Mouse (Mus musculus) A20 (cell line): ENCODE measurements around the gene Rps6ka3.

Experiments
- DNase-seq: peaks from one replicate; pipeline ENCODE4 v3.0.0-alpha.2; 2011; ENCODE audit warnings: low read depth, low spot score

Rps6ka3 gene

DNA sequence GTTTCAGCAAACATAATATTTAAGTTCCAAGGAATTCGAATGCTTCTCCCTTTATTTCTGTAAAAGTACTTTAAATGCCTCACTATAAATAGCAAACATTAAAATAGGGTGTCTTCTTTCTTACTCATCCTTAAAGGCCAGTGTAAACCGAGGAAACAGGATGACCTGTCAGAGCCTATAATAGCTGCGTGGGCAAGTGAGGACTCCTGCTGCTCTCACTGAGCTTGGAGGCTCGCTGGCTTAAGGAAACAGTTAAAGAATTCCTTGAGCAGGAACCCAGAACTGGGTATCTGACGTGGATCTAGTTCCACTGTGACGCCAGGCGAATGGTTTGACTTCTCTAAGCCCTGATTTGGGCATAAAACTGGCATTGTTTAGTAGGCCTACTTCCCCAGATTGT is 105.2 kb downstream of the Rps6ka3 start:
- DNase-seq: no peak

DNA sequence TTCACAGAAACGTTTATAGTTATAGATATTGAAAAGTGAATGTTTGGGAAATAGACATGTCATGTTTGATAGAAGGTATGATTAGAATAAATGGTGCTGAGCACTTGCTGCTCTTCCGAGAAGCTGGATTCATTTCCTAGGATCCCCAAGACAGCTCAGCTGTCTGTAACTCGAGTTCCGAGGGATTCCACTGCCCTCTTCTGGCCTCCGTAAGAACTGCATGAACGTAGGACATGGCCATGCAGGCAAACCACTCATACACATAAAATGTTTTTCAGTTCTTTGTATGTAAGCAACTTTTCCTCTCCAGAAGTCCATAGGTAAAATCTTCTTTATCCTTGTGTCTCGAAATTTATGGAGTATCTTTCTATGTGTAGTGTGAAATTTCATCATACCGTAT is 111.2 kb downstream of the Rps6ka3 start:
- DNase-seq: peak; percentile 41

DNA sequence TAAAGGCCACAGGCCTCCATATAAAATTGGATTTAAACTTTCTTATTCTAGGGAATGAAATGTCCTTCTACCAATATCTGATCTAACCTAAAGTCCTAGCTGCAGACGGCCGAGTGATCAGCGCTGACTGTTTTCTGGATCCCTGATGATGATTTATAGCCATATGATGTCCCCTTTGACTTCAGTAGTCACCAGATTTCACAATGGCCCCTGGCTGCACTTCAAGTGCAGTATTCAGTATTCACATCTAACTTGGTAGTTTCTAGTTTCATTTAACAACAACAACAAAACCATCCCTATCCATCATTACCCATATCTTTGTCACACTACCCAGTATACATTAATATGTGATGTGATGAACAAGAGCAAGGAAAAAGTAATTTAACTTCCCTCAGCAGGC is 154.4 kb downstream of the Rps6ka3 start:
- DNase-seq: no peak

DNA sequence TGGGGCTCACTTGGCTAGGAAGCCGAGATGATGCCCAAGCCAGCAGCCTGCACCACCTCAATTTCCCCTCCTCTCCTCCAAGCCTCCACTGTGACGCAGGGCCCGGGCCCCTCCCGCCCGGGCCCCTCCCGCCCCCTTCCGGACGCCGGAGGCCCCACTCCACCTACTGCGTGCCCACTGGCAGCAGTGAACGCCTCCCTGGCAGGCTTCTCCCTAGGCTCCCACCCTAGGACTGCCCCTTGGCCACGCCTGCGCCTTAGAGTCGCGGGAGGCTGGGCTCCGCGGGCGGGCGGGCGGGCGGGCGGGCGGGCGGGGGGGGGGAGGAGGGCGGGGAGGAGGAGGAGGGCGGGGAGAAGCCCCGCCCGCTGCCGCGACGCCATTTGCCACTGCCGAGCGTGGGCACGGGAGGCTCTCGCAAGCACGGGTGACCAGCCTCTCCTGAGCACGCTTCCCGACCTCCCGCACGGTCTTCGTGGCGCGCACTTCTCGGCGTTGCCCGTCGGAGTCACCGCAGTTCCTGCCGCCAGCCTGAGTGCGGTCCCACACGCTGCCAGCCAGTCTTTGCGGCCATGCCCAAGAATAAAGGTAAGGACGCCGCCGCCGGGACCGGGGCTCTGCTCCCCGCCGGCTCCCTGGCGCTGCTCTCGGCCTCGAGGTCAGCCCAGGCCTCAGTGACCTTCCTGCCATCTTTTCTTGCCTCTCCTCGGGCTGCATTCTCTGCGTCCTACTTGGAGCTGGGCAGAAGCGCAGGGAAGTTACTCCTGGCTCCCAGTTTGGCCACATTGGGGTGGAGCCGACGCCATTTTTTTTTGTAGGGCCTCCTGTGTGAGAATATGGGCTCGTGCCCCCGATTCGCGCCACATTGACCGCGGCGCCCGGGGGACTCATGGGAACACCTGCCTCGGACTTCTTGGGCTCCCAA is 162.0 kb downstream of the Rps6ka3 start, which contains the start of gene Eif1ax:
Gene Eif1ax, plus strand, starts transcription at position 348 of the 922 bp plus-strand sequence.
- DNase-seq: peak; percentile 88

GRCm38 (mm10) chrX:159372753-159373144 is 162.6 kb downstream of the Rps6ka3 start:
- no peak for DNase-seq

DNA sequence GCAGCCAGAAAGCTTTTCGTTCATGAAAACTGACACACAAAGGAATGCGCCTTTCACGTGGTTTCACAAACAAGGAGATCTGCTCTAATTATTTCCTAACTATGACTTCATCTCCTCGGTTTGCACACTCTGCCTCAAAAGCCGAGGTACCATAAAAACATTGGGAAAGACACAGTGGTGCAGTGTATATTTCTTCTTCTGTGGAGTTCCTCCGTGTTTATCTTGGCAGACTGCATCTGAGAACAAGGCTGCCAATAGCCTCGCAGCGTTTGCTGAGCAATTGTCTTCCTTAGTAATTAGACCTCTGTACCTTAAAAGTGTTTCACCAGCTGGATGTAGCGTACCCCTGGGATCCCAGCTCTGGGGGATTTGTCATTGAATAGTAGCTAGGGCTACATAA is 177.0 kb downstream of the Rps6ka3 start:
- DNase-seq: no peak

DNA sequence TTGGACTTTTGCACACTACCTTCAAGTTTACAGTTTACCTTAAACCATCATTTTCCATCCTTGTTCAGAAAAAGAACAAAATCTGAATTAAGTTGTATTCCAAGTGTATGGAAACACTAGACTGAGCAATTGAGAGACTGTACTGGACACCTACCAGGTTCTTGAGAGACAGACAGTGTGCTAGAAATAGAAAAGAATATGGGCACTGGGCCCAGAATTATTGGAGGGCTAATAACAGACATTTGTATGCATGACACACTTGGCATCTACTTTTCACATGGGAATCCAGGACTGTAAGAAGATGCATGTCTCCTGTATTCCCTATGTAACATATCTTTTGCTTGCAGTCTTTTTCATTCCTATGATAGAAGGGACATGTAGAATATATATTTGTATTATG is 178.8 kb downstream of the Rps6ka3 start:
- DNase-seq: no peak

DNA sequence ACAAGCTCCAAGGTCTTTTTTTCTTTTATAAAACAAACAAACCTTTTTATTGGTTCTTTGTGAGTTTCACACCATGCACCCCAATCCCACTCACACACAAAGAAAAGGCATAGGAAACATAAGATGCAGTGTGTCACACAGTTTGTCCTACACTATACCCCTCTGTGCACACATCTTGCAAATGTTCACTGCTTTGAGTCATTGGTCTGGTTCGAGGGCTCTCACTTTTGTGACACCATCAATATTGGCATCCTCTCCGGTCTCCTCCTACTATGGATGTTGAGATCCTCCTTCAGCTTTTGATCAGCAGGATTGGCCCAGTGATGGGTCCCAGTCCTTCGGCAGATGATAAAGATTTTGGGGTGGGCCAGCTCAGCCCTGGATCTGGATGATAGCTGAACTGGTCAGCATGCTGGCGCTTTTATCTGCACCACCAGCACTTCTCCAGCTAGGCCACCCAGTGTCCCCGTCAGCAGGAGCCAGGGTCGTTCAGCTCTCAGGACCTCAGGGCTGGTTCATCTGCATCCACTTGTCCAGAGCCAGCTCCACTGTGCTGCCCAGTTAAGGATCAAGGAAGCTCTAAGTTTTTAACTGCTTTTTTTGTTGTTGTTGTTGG is 180.3 kb downstream of the Rps6ka3 start:
- DNase-seq: no peak

DNA sequence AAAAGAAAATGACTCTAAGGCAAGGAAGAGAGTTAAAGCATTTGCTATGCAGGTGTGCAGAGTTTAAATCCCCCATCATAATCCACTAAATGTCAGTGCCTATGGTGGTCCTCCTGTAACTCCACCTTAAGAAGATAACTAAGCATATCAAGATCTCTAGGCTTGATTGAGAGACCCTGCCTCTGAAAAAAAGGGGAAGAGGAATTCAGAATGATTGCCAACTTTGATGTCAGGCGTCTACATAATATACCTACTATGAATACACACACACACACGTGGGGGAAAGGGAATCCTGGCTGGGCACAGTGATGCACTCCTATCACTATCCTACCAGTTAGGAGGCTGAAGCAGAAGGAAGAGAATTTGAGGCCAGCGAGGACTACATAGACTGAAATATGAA is 181.1 kb downstream of the Rps6ka3 start:
- no peak for DNase-seq

GRCm38 (mm10) chrX:159409253-159409652 is 199.1 kb downstream of the Rps6ka3 start:
- peak; percentile 62 for DNase-seq

GRCm38 (mm10) chrX:159414130-159414828 is 204.2 kb downstream of the Rps6ka3 start, which contains the start of gene Map7d2:
Gene Map7d2, plus strand, starts transcription at chrX:159414572.
- DNase-seq: no peak

DNA sequence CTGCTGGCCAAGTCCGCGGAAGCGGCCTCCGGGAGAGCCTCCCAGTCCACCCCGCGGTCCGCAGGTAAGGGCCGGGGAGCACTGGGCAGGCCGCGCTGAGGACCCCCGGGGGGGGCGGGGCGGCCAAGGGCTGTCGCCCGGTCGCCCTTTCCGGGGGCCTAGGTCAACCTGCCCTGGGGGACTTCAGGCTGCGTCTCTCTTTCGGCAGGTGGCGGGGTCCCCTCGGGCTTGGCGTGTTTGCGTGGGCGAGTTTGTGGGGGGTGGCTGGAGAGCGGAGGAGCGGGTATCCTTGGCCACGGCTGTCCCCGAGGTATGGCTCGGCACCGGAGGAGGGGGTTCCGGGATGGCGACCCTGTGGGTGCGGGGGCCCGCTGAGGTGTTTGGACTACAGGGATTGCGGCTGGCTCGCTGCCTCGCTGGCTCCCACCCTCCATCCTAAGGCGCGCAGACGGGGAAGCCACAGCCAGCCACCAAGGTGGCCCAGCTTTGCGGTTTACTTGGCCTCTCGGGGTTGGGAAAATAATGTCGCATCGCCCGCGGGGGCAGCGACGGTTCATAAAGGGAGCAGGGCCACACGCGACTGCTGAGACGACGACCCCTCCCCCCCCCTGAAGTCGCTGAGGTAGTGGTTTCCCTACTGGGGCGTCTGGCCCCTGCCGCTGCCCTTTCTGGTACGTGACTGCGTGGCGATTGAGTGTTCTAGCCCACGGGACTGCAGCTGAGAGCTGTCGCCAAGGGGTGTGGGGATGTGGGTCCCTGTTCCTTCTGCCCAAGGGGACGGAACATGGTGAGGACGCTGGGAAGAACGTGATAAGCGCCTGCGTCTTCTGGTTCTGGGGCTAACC is 204.9 kb downstream of the Rps6ka3 start:
- no peak for DNase-seq
